Mouse (Mus musculus): ENCODE data around the gene Taf9.

- TF ChIP-seq CTCF (IDR thresholded peaks at IDR 0.05; ENCODE audit: borderline replicate concordance, insufficient read depth, low read depth, low read length) (no peak), POLR2A (IDR thresholded peaks at IDR 0.05; ENCODE audit: borderline replicate concordance, insufficient read depth, low read length) (no peak)
Observed at GRCm38 (mm10) chr13:100607756-100608155, 43.6 kb upstream of the Taf9 start.
